Mouse (Mus musculus) megakaryocyte-erythroid progenitor cell, adult 5-6 weeks (primary cell): Measurements from ENCODE around the gene Npepl1. TPM values are rescaled to one million over a fixed set of nuclear protein-coding genes. Genes with fewer than 3 reads are reported as not detected.

Experiments used
- total RNA-seq, 2 experiments: library from RNA; stranded (forward) in 1 of 2; stranded (reverse) in 1 of 2; fragments of 200-1000, 215-1000 nt in 1 of 2; fragments of >200 nt in 1 of 2; fragmentation: Nextera tagmentation in 1 of 2; gene quantifications; 2 replicates each; pipeline ENCODE4 v1.2.3; 2014 to 2017

The Npepl1 gene
- total RNA-seq, 2 experiments from 2014 or later: 30.9 to 84.4 TPM

Other genes with a start within 250 kb of the Npepl1 start
- 29.5 and 37.2 TPM in 2 replicates for gene Stx16, start 34.0 kb upstream of the Npepl1 start, total RNA-seq (2014; fragmentation: Nextera tagmentation)
- gene Stx16, start 34.0 kb upstream of the Npepl1 start, total RNA-seq (2017): 25.0 and 32.9 TPM in 2 replicates
- 439 and 465 TPM in 2 replicates for gene Gnas, start 174.0 kb downstream of the Npepl1 start, total RNA-seq (2014; fragmentation: Nextera tagmentation)
- 227 and 273 TPM in 2 replicates for gene Gnas, start 174.0 kb downstream of the Npepl1 start, total RNA-seq (2017)
- gene Gm20721, start 236.4 kb downstream of the Npepl1 start, total RNA-seq (2014; fragmentation: Nextera tagmentation): 0.13 TPM in 1 of 2 replicates, not detected in the other
- 2.7 and 5.7 TPM in 2 replicates for gene Gm20721, start 236.4 kb downstream of the Npepl1 start, total RNA-seq (2017)